In genomic region chr7:45322245-45322644, GRCm38 (mm10) we compare ENCODE assay signal across 22 mouse cellular contexts. TPM values are rescaled to one million over a fixed set of nuclear protein-coding genes. Genes with fewer than 3 reads are reported as not detected.
DNase-seq lines count a peak whose midpoint lies in the region; ATAC-seq and TF ChIP-seq lines count a peak whose summit lies in the region.
"Had no signal": no experiment of that assay in that cellular context is flagged by ENCODE, and none has a peak within 500 bp of the region (broad histone marks: within the 10 kb centered on the region; RNA-seq: fewer than 3 reads in every experiment).

No protein-coding gene starts in this region.

- no peak for TF ChIP-seq RAD21 in MEL (IDR thresholded peaks at IDR 0.05; ENCODE audit: low read depth, low read length)

- no peak for TF ChIP-seq EP300 in MEL (IDR thresholded peaks at IDR 0.05; ENCODE audit: low read depth in 1 of 2, low read length in 2 of 2)

- peaks cover 24% of the 10 kb centered on the region; the same call in 1 of the 2 replicates for H3K36me3 ChIP-seq in ES-E14 (ENCODE audit: control insufficient read depth, insufficient read depth, low read length, poor library complexity, severe bottlenecking)
- no peaks in the 10 kb centered on the region for H3K36me3 ChIP-seq in MEL (ENCODE audit: control insufficient read depth in 1 of 2, insufficient read depth in 2 of 2, low read length in 2 of 2)
- H3K36me3 ChIP-seq in small intestine, adult 2 months (ENCODE audit: control insufficient read depth, insufficient read depth, low read length), result peaks cover 50% of the 10 kb centered on the region
- H3K36me3 ChIP-seq in forebrain, embryonic 14.5 days (ENCODE audit: control insufficient read depth, insufficient read depth, low read length), result no peaks in the 10 kb centered on the region
- H3K36me3 ChIP-seq: G1E had no signal

- H3K9ac ChIP-seq in ES-E14 (ENCODE audit: insufficient read depth, low read depth, low read length, poor library complexity, severe bottlenecking) (no peak overlapping the region), MEL (ENCODE audit: control insufficient read depth, low read depth, low read length, poor library complexity, severe bottlenecking) (no peak overlapping the region)
- H3K9ac ChIP-seq in forebrain, embryonic 14.5 days (ENCODE audit: low read length), result no peak overlapping the region
- H3K9ac ChIP-seq: embryonic facial prominence, embryonic 12.5 days; forebrain, embryonic 13.5 days had no signal

- H3K4me2 ChIP-seq in forebrain, embryonic 14.5 days (ENCODE audit: low read length), result no peak overlapping the region
- H3K4me2 ChIP-seq: embryonic facial prominence, embryonic 12.5 days; forebrain, embryonic 13.5 days had no signal

- H3K27me3 ChIP-seq in MEL (ENCODE audit: control insufficient read depth in 1 of 2, insufficient read depth in 2 of 2, low read length in 2 of 2), result no peaks in the 10 kb centered on the region
- H3K27me3 ChIP-seq in small intestine, adult 2 months (ENCODE audit: control insufficient read depth, insufficient read depth, low read length), result no peaks in the 10 kb centered on the region
- H3K27me3 ChIP-seq in forebrain, embryonic 14.5 days (replicated peaks; ENCODE audit: control insufficient read depth, insufficient read depth, low read length), result no peaks in the 10 kb centered on the region
- H3K27me3 ChIP-seq: embryonic facial prominence, embryonic 12.5 days; forebrain, embryonic 13.5 days had no signal

- no peaks in the 10 kb centered on the region for H3K9me3 ChIP-seq in ES-E14 (ENCODE audit: control insufficient read depth, insufficient read depth, low read depth, low read length)
- no peaks in the 10 kb centered on the region for H3K9me3 ChIP-seq in MEL (replicated peaks; ENCODE audit: insufficient read depth, low read length)
- no peaks in the 10 kb centered on the region for H3K9me3 ChIP-seq in forebrain, embryonic 14.5 days (replicated peaks; ENCODE audit: control insufficient read depth, low read length)
- H3K9me3 ChIP-seq: embryonic facial prominence, embryonic 12.5 days; forebrain, embryonic 13.5 days had no signal

- 83% methylated on average over 4 of the region's 4 CpGs for WGBS in small intestine, adult 2 months
- whole genome bisulfite sequencing in forebrain, embryonic 14.5 days, result 89% methylated on average over 4 of the region's 4 CpGs

- no peak for TF ChIP-seq CTCF in MEL (IDR thresholded peaks at IDR 0.05 in 2 of 3, conservative IDR thresholded peaks at IDR 0.05 in 1 of 3; ENCODE audit: control insufficient read depth in 1 of 3, insufficient read depth in 1 of 3, low read depth in 2 of 3, low read length in 3 of 3, poor library complexity in 1 of 3, severe bottlenecking in 1 of 3)
- TF ChIP-seq CTCF in small intestine, adult 2 months (IDR thresholded peaks at IDR 0.05; ENCODE audit: extremely low read depth, insufficient read length, insufficient replicate concordance, low read depth, low read length), result no peak

- H3K79me2 ChIP-seq in MEL (ENCODE audit: control insufficient read depth, insufficient read depth, low read length, poor library complexity), result no peaks in the 10 kb centered on the region

- DNase-seq in ES-E14 (ENCODE audit: low read depth, low spot score) (no peak), MEL (ENCODE audit: low read depth, low spot score) (no peak)
- no peak for DNase-seq in forebrain, embryonic 14.5 days (ENCODE audit: low spot score)
- no peak for DNase-seq in heart, postnatal 36 days
- DNase-seq: adrenal gland, adult 8-10 months; adrenal gland, postnatal 14 days; adrenal gland, postnatal 36 days; cerebellum, adult 11-12 months; cerebellum, adult 2 months; cerebellum, adult 9-10 months; cerebellum, postnatal 10 days; cerebellum, postnatal 25 days had no signal

- H3K4me1 ChIP-seq in ES-E14 (ENCODE audit: control insufficient read depth in 2 of 2, insufficient read depth in 2 of 2, low read length in 2 of 2, poor library complexity in 1 of 2) (peaks cover 0 to 7% of the 10 kb centered on the region in 2 experiments; a peak in 1 of 4 replicates), MEL (ENCODE audit: control insufficient read depth in 1 of 2, insufficient read depth in 2 of 2, low read length in 2 of 2) (no peaks in the 10 kb centered on the region)
- peaks cover 19% of the 10 kb centered on the region; the same call in 1 of the 2 replicates for H3K4me1 ChIP-seq in small intestine, adult 2 months (ENCODE audit: control insufficient read depth, insufficient read depth, insufficient read length, low read length)
- no peaks in the 10 kb centered on the region for H3K4me1 ChIP-seq in forebrain, embryonic 14.5 days (ENCODE audit: control insufficient read depth, insufficient read depth, low read length)
- H3K4me1 ChIP-seq: embryonic facial prominence, embryonic 10.5 days; embryonic facial prominence, embryonic 12.5 days; forebrain, embryonic 13.5 days had no signal

- H3K4me3 ChIP-seq in ES-E14 (ENCODE audit: insufficient read depth in 1 of 2, low read depth in 1 of 2, low read length in 2 of 2, poor library complexity in 1 of 2, severe bottlenecking in 1 of 2) (no peak overlapping the region), MEL (ENCODE audit: control insufficient read depth in 1 of 2, insufficient read depth in 1 of 2, low read depth in 2 of 2, low read length in 2 of 2) (no peak overlapping the region)
- H3K4me3 ChIP-seq in small intestine, adult 2 months (ENCODE audit: low read depth, low read length), result no peak overlapping the region
- H3K4me3 ChIP-seq in forebrain, embryonic 14.5 days (ENCODE audit: low read depth, low read length), result no peak overlapping the region
- H3K4me3 ChIP-seq: embryonic facial prominence, embryonic 10.5 days; embryonic facial prominence, embryonic 12.5 days; forebrain, embryonic 13.5 days had no signal

- TF ChIP-seq POLR2A in MEL (IDR thresholded peaks at IDR 0.05; ENCODE audit: control insufficient read depth in 1 of 2, insufficient read depth in 1 of 2, low read depth in 1 of 2, low read length in 2 of 2, poor library complexity in 1 of 2), result no peak
- TF ChIP-seq POLR2A in small intestine, adult 2 months (IDR thresholded peaks at IDR 0.05; ENCODE audit: low read depth, low read length), result no peak

- in situ Hi-C loops in ES-E14 (cut with MboI; ENCODE audit: low sequenced_read_pairs in 2 of 2, unreplicated experiment in 2 of 2), result no loop called here

- no peak for ATAC-seq in forebrain, embryonic 14.5 days
- ATAC-seq: activated CD4-positive, CD25-positive, alpha-beta regulatory T cell, adult 4 months; forebrain, embryonic 13.5 days; forebrain, embryonic 16.5 days had no signal

- intact Hi-C loops in heart, postnatal 36 days (cut with DNase I), result no loop called here

- H3K27ac ChIP-seq in ES-E14 (ENCODE audit: insufficient read depth, low read depth, low read length, poor library complexity, severe bottlenecking) (no peak overlapping the region), MEL (ENCODE audit: control insufficient read depth, low read depth, low read length) (no peak overlapping the region)
- H3K27ac ChIP-seq in small intestine, adult 2 months (ENCODE audit: insufficient read depth, low read depth, low read length), result peak overlapping the region; percentile 85; the same call in 1 of the 2 replicates
- H3K27ac ChIP-seq in forebrain, embryonic 14.5 days (ENCODE audit: low read depth, low read length), result no peak overlapping the region
- H3K27ac ChIP-seq: embryonic facial prominence, embryonic 10.5 days; embryonic facial prominence, embryonic 12.5 days; forebrain, embryonic 13.5 days had no signal

TF ChIP-seq in ES-E14, 5 proteins besides CTCF, POLR2A, EP300 and RAD21 (continues in another document):
- TF ChIP-seq MAFK (IDR thresholded peaks at IDR 0.05; ENCODE audit: insufficient read depth, low read depth, low read length), result no peak

TF ChIP-seq in MEL, 35 proteins besides CTCF, POLR2A, EP300 and RAD21 (continues in another document):
- peak; percentile 55; the same call in 1 of the 2 replicates for TF ChIP-seq HCFC1 (IDR thresholded peaks at IDR 0.05; ENCODE audit: low read depth, low read length)

RNA-seq across cellular contexts. Expression of gene Trpm4, which starts 11.3 kb away (rescaled TPM):
- total RNA-seq in ES-E14 (2012; rRNA removed) (26.5 and 48.5 TPM in 2 replicates), MEL (2012; rRNA removed) (4.5 and 4.8 TPM in 2 replicates)
- 1 to 10 TPM in 1 of 2 experiments, not detected in 1; 6.9 TPM for polyA plus RNA-seq in MEL (2012; ENCODE audit: insufficient read depth in 1 of 2, insufficient read length in 2 of 2, low read depth in 1 of 2, low replicate concordance in 2 of 2, missing spikeins in 1 of 2)
- polyA plus RNA-seq in small intestine, adult 2 months (2012; rRNA removed), result 101 and 257 TPM in 2 replicates
- polyA plus RNA-seq in forebrain, embryonic 14.5 days (2014; fragmentation: Nextera tagmentation; extraction: Ambion mirVana), result 6.5 and 9.8 TPM in 2 replicates
- total RNA-seq in heart, postnatal 36 days (2021), result 10 to 100 TPM; 24.6 to 27.4 TPM

RNA-seq across cellular contexts. Expression of gene Hrc, which starts 12.8 kb away (rescaled TPM):
- total RNA-seq in ES-E14 (2012; rRNA removed) (0.71 and 1.4 TPM in 2 replicates), MEL (2012; rRNA removed) (not detected in 2 replicates)
- under 1 TPM in 1 of 2 experiments, not detected in 1; 0.22 TPM for polyA plus RNA-seq in MEL (2012; ENCODE audit: insufficient read depth in 1 of 2, insufficient read length in 2 of 2, low read depth in 1 of 2, low replicate concordance in 2 of 2, missing spikeins in 1 of 2)
- 0.14 and 0.46 TPM in 2 replicates for polyA plus RNA-seq in small intestine, adult 2 months (2012; rRNA removed)
- 0.06 TPM in 1 of 2 replicates, not detected in the other for polyA plus RNA-seq in forebrain, embryonic 14.5 days (2014; fragmentation: Nextera tagmentation; extraction: Ambion mirVana)
- 100 to 1,000 TPM; 842 to 873 TPM for total RNA-seq in heart, postnatal 36 days (2021)
- polyA plus RNA-seq: activated CD4-positive, CD25-positive, alpha-beta regulatory T cell, adult 4 months; forebrain, embryonic 11.5 days; forebrain, embryonic 16.5 days; G1E had no signal

RNA-seq across cellular contexts. Expression of gene Ppfia3, which starts 44.6 kb away (rescaled TPM):
- total RNA-seq in ES-E14 (2012; rRNA removed), result 6.9 and 12.6 TPM in 2 replicates
- total RNA-seq in MEL (2012; rRNA removed), result 3.0 and 3.4 TPM in 2 replicates
- 1 to 10 TPM in 1 of 2 experiments, not detected in 1; 5.9 TPM for polyA plus RNA-seq in MEL (2012; ENCODE audit: insufficient read depth in 1 of 2, insufficient read length in 2 of 2, low read depth in 1 of 2, low replicate concordance in 2 of 2, missing spikeins in 1 of 2)
- 15.4 and 63.9 TPM in 2 replicates for polyA plus RNA-seq in small intestine, adult 2 months (2012; rRNA removed)
- 10.7 and 17.3 TPM in 2 replicates for polyA plus RNA-seq in forebrain, embryonic 14.5 days (2014; fragmentation: Nextera tagmentation; extraction: Ambion mirVana)
- total RNA-seq in heart, postnatal 36 days (2021), result not detected
- polyA plus RNA-seq: activated CD4-positive, CD25-positive, alpha-beta regulatory T cell, adult 4 months had no signal

RNA-seq across cellular contexts. Expression of gene Slc6a21, which starts 44.9 kb away (rescaled TPM):
- total RNA-seq in ES-E14 (2012; rRNA removed), result 0.21 and 0.67 TPM in 2 replicates
- not detected in 2 replicates for total RNA-seq in MEL (2012; rRNA removed)
- not detected for polyA plus RNA-seq in MEL (2012; ENCODE audit: insufficient read depth in 1 of 2, insufficient read length in 2 of 2, low read depth in 1 of 2, low replicate concordance in 2 of 2, missing spikeins in 1 of 2)
- not detected in 2 replicates for polyA plus RNA-seq in small intestine, adult 2 months (2012; rRNA removed)
- not detected in 2 replicates for polyA plus RNA-seq in forebrain, embryonic 14.5 days (2014; fragmentation: Nextera tagmentation; extraction: Ambion mirVana)
- total RNA-seq in heart, postnatal 36 days (2021), result not detected
- total RNA-seq: adrenal gland, postnatal 14 days had no signal
- polyA plus RNA-seq: activated CD4-positive, CD25-positive, alpha-beta regulatory T cell, adult 4 months; C2C12; cerebellum, adult 2 months; embryonic facial prominence, embryonic 10.5 days; embryonic facial prominence, embryonic 12.5 days; embryonic facial prominence, embryonic 14.5 days; forebrain, embryonic 11.5 days; forebrain, embryonic 13.5 days; forebrain, embryonic 16.5 days; G1E had no signal

RNA-seq across cellular contexts. Expression of gene Lin7b, which starts 48.1 kb away (rescaled TPM):
- total RNA-seq in ES-E14 (2012; rRNA removed) (5.6 and 11.3 TPM in 2 replicates), MEL (2012; rRNA removed) (1.3 and 1.4 TPM in 2 replicates)
- 1 to 10 TPM in 1 of 2 experiments, not detected in 1; 3.8 TPM for polyA plus RNA-seq in MEL (2012; ENCODE audit: insufficient read depth in 1 of 2, insufficient read length in 2 of 2, low read depth in 1 of 2, low replicate concordance in 2 of 2, missing spikeins in 1 of 2)
- polyA plus RNA-seq in small intestine, adult 2 months (2012; rRNA removed), result 2.9 and 4.0 TPM in 2 replicates
- polyA plus RNA-seq in forebrain, embryonic 14.5 days (2014; fragmentation: Nextera tagmentation; extraction: Ambion mirVana), result 6.2 and 11.0 TPM in 2 replicates
- 1 to 10 TPM; 1.3 to 1.7 TPM for total RNA-seq in heart, postnatal 36 days (2021)
- polyA plus RNA-seq: activated CD4-positive, CD25-positive, alpha-beta regulatory T cell, adult 4 months had no signal

Comparison
In these comparisons a context has a peak if more than half of its experiments do, and no peak if none do; other contexts are left out.
1. RNA of gene Hrc, which starts 12.8 kb away (total RNA-seq): 842 to 873 TPM in heart, postnatal 36 days; 0.71 to 1.4 TPM in ES-E14 and not detected in MEL; every median in the first group is over 100 times any median in the second.